Mouse (Mus musculus): ENCODE measurements at regions not wholly inside any gene's neighbourhood (a gene's known extent, or its start where the extent isn't known, plus 50 kb on each side); places are given as distances from the start of the nearest gene placed in this dataset.

GRCm38 (mm10) chr14:58985838-58986237, 156.9 kb downstream of the 1700129C05Rik start:
- no peak for TF ChIP-seq POLR2A (IDR thresholded peaks at IDR 0.05; ENCODE audit: extremely low read depth, insufficient read depth, low read length)
- no peak for TF ChIP-seq CTCF (IDR thresholded peaks at IDR 0.05; ENCODE audit: extremely low read depth, insufficient read depth, low read length)
